Mouse (Mus musculus): ENCODE results near the gene Ufl1.
A peak's percentile ranks its signal among the peaks of the same experiment; 100 is the strongest.
"Not testable (repeated sequence)": the region's sequence is repeated elsewhere in the genome, so short reads cannot be mapped to it uniquely, and the experiment has no call there.

The Ufl1 gene

GRCm38 (mm10) chr4:25281671-25282038, at the start of gene Ufl1:
Gene Ufl1 (minus strand): TSS chr4:25281821.
- peak; percentile 91 for DNase-seq

- no peak for DNase-seq
Observed at GRCm38 (mm10) chr4:25325684-25326220, 44.1 kb upstream of the Ufl1 start.

- no peak for DNase-seq
Observed at GRCm38 (mm10) chr4:25322631-25323178, 41.1 kb upstream of the Ufl1 start.

- DNase-seq: no peak
Observed at GRCm38 (mm10) chr4:25313767-25314166, 32.1 kb upstream of the Ufl1 start.

- DNase-seq: not testable (repeated sequence)
Observed at GRCm38 (mm10) chr4:25285002-25285401, 3.4 kb upstream of the Ufl1 start.

GRCm38 (mm10) chr4:25280938-25281670, 517 bp downstream of the Ufl1 start:
- no peak for DNase-seq

GRCm38 (mm10) chr4:25272861-25273627, 8.6 kb downstream of the Ufl1 start:
- no peak for DNase-seq

- no peak for DNase-seq
Observed at GRCm38 (mm10) chr4:25271926-25272325, 9.7 kb downstream of the Ufl1 start.

GRCm38 (mm10) chr4:25267144-25267543, 14.5 kb downstream of the Ufl1 start:
- no peak for DNase-seq

GRCm38 (mm10) chr4:25257822-25258398, 23.7 kb downstream of the Ufl1 start:
- no peak for DNase-seq

- no peak for DNase-seq
Observed at GRCm38 (mm10) chr4:25242776-25243175, 38.8 kb downstream of the Ufl1 start, which contains the start of gene Fhl5. Gene Fhl5 (minus strand): TSS chr4:25242876.

GRCm38 (mm10) chr4:25235663-25236062, 46.0 kb downstream of the Ufl1 start:
- not testable (repeated sequence) for DNase-seq

GRCm38 (mm10) chr4:25233767-25234166, 47.9 kb downstream of the Ufl1 start:
- DNase-seq: not testable (repeated sequence)

- DNase-seq: no peak
Observed at GRCm38 (mm10) chr4:25232546-25232945, 49.1 kb downstream of the Ufl1 start.

GRCm38 (mm10) chr4:25227527-25227926, 54.1 kb downstream of the Ufl1 start:
- DNase-seq: no peak

GRCm38 (mm10) chr4:25221927-25222326, 59.7 kb downstream of the Ufl1 start:
- no peak for DNase-seq

GRCm38 (mm10) chr4:25213451-25213850, 68.2 kb downstream of the Ufl1 start:
- no peak for DNase-seq

- DNase-seq: no peak
Observed at GRCm38 (mm10) chr4:25206166-25206565, 75.5 kb downstream of the Ufl1 start.
